Mouse (Mus musculus) ES-Bruce4 (cell line): ENCODE results near the gene Crmp1. TPM values are rescaled to one million over a fixed set of nuclear protein-coding genes. Genes with fewer than 3 reads are reported as not detected.

Experiments
- H3K27ac ChIP-seq: 2 replicates; pipeline ENCODE4 v1.5.1; 2012; ENCODE audit warnings: low read length, inconsistent platforms; ENCODE audit not compliant: insufficient read depth
- H3K27me3 ChIP-seq: 2 replicates; pipeline ENCODE4 v1.6.1; 2012; ENCODE audit warnings: mild to moderate bottlenecking, low read length, inconsistent platforms; ENCODE audit not compliant: control insufficient read depth, poor library complexity, insufficient read depth, severe bottlenecking
- H3K36me3 ChIP-seq: 2 replicates; pipeline ENCODE4 v1.6.1; 2012; ENCODE audit warnings: inconsistent platforms, mild to moderate bottlenecking, low read length, moderate library complexity; ENCODE audit not compliant: control insufficient read depth, poor library complexity, insufficient read depth, severe bottlenecking
- H3K4me1 ChIP-seq: one replicate; pipeline ENCODE4 v1.8.1; 2011; ENCODE audit warnings: low read length; ENCODE audit not compliant: control insufficient read depth, insufficient read depth
- H3K4me3 ChIP-seq: 2 replicates; pipeline ENCODE4 v1.5.1; 2011; ENCODE audit warnings: low read depth, mild to moderate bottlenecking, low read length
- H3K9ac ChIP-seq: 2 replicates; pipeline ENCODE4 v1.6.1; 2012; ENCODE audit warnings: low read depth, mild to moderate bottlenecking, inconsistent platforms; ENCODE audit not compliant: poor library complexity, severe bottlenecking
- H3K9me3 ChIP-seq: replicated peaks from 2 replicates; pipeline ENCODE4 v1.6.1; 2012; ENCODE audit warnings: mild to moderate bottlenecking, low read length, inconsistent platforms; ENCODE audit not compliant: control insufficient read depth, poor library complexity, insufficient read depth, severe bottlenecking
- CTCF ChIP-seq: IDR thresholded peaks from one replicate; pipeline ENCODE4 v1.8.1; 2011; ENCODE audit warnings: low read depth, low read length
- EP300 ChIP-seq: IDR thresholded peaks from 2 replicates; pipeline ENCODE4 v1.6.1; 2011; ENCODE audit warnings: low read depth, low read length; ENCODE audit not compliant: insufficient read depth
- POLR2A ChIP-seq: IDR thresholded peaks from one replicate; pipeline ENCODE4 v1.8.1; 2011; ENCODE audit warnings: low read length; ENCODE audit not compliant: insufficient read depth
- polyA plus RNA-seq: library from polyadenylated mRNA; stranded (reverse); fragments of >200 nt; gene quantifications from 2 replicates; pipeline ENCODE4 v1.2.4, GENCODE M21; 2011; ENCODE audit warnings: low read depth; ENCODE audit not compliant: missing spikeins, insufficient read depth, insufficient read length

Crmp1 gene
- polyA plus RNA-seq, 1 experiment: 17.4 TPM

DNA sequence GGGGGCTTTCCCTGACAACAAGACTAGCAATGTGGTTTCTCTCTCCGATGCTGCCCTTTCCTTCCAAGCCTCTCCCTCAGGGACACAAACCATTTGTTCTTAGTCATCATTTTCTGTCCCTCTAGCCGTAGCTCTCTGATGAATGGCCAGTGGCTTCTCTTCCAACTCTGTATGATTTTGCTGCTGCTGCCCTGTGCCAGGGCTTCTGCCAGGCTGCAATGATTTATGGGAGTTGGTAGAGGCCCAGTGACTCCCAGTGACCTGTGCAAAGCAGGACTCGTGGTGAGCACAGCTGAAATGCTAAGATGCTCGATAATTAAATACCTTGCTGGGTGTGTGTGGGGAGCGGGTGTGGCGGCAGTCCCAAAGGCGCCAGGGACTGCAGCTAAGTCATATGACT is 26.5 kb upstream of the Crmp1 start:
- TF ChIP-seq POLR2A (no peak), EP300 (no peak), CTCF (no peak)
- no peaks in the 10 kb centered on the region for H3K27me3 ChIP-seq
- no peaks in the 10 kb centered on the region for H3K4me1 ChIP-seq
- H3K9me3 ChIP-seq: no peaks in the 10 kb centered on the region; the same call in 1 of the 2 replicates
- H3K4me3 ChIP-seq: no peak overlapping the region
- no peaks in the 10 kb centered on the region for H3K36me3 ChIP-seq
- H3K9ac ChIP-seq: no peak overlapping the region
- no peak overlapping the region for H3K27ac ChIP-seq

DNA sequence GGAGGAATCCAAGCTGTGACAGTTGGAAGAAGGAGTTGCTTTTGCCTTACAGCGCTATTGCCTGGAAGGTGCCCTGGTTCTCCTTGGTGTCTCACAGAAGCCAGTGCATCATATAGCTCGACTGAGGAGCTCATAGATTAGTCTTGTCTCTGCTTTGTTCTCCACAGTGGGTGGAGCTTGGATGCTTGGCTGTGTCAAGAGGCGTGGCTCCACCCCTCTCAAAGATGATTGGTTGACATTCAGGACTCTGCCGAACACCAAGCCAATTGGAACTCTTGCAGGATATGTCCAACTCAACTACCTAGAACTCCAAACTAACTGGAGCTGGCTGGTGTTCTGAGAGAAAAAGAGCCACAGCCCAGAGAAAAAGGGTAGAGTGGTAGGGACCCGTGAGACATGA is 22.1 kb upstream of the Crmp1 start:
- Histone ChIP-seq H3K9ac (no peak overlapping the region), H3K9me3 (no peaks in the 10 kb centered on the region; the same call in 1 of the 2 replicates), H3K27ac (no peak overlapping the region), H3K27me3 (no peaks in the 10 kb centered on the region), H3K4me1 (no peaks in the 10 kb centered on the region), H3K36me3 (no peaks in the 10 kb centered on the region), H3K4me3 (no peak overlapping the region)
- TF ChIP-seq POLR2A: no peak
- TF ChIP-seq CTCF: no peak
- no peak for TF ChIP-seq EP300

DNA sequence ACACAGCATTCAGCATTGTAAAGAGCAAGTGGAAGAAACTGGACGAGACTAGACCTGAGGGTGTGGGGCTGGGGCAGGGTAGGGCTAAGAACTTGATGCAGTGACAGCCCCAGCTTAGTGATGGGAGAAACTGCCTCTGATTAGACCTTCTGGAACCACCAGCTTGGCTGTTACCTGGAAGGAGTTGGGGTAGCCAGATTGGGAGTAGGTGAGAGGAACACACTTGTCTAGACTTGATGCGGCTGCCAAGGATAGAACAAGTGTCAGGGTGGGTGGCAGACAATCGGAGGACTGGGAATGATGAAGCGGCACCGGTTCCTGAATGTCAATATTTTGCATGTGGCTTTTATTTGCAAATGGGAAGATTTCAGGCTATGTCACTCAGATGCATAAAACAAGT is 21.2 kb upstream of the Crmp1 start:
- Histone ChIP-seq H3K4me3 (no peak overlapping the region), H3K27me3 (no peaks in the 10 kb centered on the region), H3K9ac (no peak overlapping the region), H3K4me1 (no peaks in the 10 kb centered on the region), H3K36me3 (no peaks in the 10 kb centered on the region), H3K9me3 (no peaks in the 10 kb centered on the region), H3K27ac (no peak overlapping the region)
- TF ChIP-seq CTCF (no peak), EP300 (no peak), POLR2A (no peak)

DNA sequence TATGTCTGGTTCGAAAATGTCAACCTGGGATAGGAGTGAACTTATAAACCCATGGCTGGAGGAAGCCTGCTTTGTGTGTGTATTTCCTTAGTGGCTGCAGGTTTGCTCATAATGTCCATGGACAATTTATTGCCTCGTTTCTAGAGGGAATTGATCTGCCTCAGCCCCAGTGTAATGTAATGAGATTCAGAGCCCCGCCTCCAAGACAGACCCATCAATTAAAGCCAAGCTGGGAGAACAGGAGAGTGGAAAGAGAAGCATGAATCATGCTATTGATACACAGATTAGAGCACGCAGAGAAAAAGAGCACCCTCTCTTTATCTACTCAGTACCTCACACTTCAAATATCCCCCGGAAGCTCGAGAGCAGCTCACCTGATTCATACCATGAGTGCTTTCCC is 20.2 kb upstream of the Crmp1 start:
- Histone ChIP-seq H3K27me3 (no peaks in the 10 kb centered on the region), H3K4me1 (no peaks in the 10 kb centered on the region), H3K36me3 (no peaks in the 10 kb centered on the region), H3K9me3 (no peaks in the 10 kb centered on the region), H3K4me3 (no peak overlapping the region), H3K9ac (no peak overlapping the region), H3K27ac (no peak overlapping the region)
- no peak for TF ChIP-seq CTCF
- TF ChIP-seq POLR2A: no peak

DNA sequence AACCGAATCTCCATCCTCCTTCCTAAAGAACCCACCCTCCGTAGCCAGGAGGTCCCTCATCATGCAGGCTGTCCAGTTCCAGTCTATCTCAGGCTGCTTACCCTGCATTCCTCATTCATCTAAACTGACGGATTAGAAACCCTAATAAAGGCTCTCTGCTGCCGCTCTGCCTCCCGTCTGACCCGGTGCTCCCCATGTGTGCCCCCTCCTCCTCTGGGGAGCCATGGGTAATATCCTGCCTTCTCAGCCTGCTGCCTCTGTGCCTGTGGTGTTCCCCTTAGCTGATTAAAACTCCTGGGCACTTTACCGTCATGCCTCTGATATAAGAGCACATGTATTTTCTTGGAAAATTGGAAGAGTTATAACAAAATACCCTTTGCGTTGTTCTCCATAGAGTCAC is 19.4 kb upstream of the Crmp1 start:
- no peaks in the 10 kb centered on the region for H3K27me3 ChIP-seq
- TF ChIP-seq POLR2A (no peak), CTCF (no peak)
- H3K4me3 ChIP-seq: no peak overlapping the region
- no peak overlapping the region for H3K9ac ChIP-seq
- no peaks in the 10 kb centered on the region for H3K9me3 ChIP-seq
- no peaks in the 10 kb centered on the region for H3K36me3 ChIP-seq
- H3K4me1 ChIP-seq: no peaks in the 10 kb centered on the region
- H3K27ac ChIP-seq: no peak overlapping the region

DNA sequence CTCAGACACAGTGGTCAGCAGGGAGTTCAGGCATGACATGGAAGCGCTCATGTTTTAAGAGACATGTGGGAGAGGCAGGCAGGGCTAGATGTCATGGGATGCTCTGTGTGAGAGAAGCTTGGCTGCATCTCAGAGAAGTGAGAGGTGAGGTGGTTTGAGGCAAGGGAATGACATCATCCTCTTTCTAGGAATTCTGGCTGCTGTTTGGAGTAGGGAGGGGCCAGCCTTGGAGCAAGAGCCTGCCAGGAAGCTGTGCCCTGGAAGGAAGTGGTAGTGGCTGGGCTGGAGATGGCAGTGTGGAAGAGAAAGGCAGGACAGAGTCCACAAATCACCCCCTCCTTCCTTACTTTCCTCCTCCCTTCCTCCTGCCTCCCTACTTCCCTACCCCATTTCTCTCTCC is 16.0 kb upstream of the Crmp1 start:
- H3K4me1 ChIP-seq: no peaks in the 10 kb centered on the region
- TF ChIP-seq CTCF (no peak), EP300 (no peak), POLR2A (no peak)
- H3K36me3 ChIP-seq: no peaks in the 10 kb centered on the region
- H3K9ac ChIP-seq: no peak overlapping the region
- H3K27ac ChIP-seq: no peak overlapping the region
- no peaks in the 10 kb centered on the region for H3K27me3 ChIP-seq
- no peak overlapping the region for H3K4me3 ChIP-seq
- no peaks in the 10 kb centered on the region for H3K9me3 ChIP-seq
